Mouse (Mus musculus) small intestine, adult 2 months (tissue): ENCODE measurements around the gene Vmn2r88.

Experiments
- CTCF ChIP-seq: fragments of 200-500 bp; IDR thresholded peaks from 2 replicates; pipeline ENCODE4 v1.5.1; 2012; ENCODE audit warnings: low read depth, mild to moderate bottlenecking, control low read depth, inconsistent platforms, low read length, moderate library complexity, mixed read lengths; ENCODE audit not compliant: insufficient replicate concordance, insufficient read length; ENCODE audit errors: extremely low read depth
- POLR2A ChIP-seq: fragments of 200-500 bp; IDR thresholded peaks from 2 replicates; pipeline ENCODE4 v1.6.1; 2012; ENCODE audit warnings: low read depth, mild to moderate bottlenecking, control low read depth, inconsistent platforms, low read length, moderate library complexity

DNA sequence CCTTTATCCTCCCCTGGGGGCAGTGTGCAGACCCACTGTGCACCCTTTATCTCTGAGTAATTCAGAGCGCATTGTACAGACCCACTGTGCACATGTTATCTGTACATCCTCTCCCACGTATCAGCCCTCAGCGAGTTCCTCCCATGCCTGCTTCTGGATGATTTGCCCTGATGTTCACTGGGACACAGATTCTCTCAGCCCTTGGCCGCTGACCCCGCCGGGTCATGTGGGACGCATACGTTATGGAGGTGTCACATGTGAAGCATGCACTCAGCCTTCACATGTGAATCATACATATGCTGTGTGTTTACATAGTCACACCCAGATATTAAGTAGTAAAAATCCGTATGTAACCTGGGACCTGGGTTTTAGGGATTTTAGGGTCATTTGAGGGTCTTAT lies 22.4 kb upstream of the Vmn2r88 start:
- no peak for TF ChIP-seq CTCF
- no peak for TF ChIP-seq POLR2A
